Mouse (Mus musculus): ENCODE data around the gene Stn1. TPM values are rescaled to one million over a fixed set of nuclear protein-coding genes. Genes with fewer than 3 reads are reported as not detected.

The Stn1 gene
- polyA plus RNA-seq, 1 experiment: 7.9 TPM

DNA sequence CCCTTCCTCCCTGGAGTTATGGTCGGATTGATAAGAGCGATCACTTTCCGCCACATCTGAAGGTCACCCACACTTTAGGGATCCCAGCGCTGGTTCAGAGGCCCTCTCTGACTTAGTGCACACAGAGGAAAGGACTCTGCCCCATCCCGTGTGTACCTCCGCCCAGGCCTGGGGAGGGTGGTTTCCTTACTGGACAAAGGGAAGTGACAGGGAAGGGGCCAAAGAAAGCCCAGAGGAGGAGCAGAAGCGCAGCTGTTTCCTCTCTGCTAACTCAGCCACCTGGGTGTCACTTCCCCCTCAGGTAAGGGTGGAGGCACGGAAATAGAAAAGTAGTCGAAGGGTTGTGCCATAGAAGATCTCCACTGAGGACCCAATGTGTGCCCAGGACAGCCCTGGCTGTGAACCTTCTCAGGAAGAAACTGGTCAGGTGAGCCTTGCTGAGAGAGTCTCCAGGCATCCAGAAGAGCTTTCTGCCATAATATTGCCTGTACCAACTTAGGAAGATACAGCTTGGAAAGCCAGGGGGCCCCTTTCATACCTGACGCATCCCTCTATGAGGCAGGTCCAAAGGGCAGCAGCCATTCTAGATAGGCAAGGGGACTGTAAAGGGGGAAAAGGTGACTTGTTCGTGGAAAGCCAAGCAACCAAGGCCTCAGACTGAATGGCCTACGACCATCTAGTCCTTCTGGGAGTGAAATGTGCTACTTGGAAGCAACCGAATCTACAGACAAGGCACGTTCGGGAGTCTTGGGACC lies 82.1 kb downstream of the Stn1 start:
- no peak for TF ChIP-seq GATA1 (IDR thresholded peaks at IDR 0.05; ENCODE audit: low read length)

DNA sequence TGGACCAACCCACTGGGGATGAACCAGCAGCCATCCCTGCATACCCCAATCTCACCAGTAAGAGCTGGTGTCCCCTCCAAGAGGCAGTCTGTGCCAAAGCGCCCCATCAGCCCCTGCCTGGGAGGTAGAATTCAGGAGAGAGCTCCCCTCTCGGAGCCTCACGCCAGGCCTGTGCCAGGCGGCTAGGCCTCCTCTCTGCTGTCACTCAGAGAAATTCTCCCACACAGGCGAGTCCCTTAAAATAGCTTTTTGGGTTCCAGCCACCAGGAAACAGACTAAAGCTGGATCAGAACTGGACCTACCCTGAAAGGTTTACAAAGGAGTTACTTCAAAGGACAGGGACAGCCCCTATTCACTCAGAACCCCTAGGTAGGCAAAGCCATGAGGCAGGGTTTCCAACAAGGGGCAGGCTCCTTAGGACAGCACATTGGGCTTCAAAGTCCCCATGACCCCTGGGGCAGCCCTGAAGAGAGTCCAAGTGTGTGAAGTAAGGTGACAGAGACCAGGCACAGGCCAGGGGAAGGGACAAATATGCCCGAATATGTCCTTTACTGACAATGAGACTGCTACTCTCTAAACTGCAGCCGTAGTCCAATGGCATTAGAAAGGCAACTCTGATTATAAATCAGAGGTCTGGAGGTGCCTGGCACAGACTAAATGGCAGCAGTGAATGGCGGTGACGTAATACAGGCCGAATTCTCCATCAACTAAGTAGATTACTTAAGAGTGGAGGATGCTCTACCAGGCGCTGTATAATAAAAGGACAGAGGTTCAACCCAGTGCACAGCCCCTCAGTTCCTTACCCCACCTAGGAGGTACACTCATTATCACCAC lies 82.9 kb downstream of the Stn1 start:
- no peak for TF ChIP-seq GATA1 (IDR thresholded peaks at IDR 0.05; ENCODE audit: low read length)

DNA sequence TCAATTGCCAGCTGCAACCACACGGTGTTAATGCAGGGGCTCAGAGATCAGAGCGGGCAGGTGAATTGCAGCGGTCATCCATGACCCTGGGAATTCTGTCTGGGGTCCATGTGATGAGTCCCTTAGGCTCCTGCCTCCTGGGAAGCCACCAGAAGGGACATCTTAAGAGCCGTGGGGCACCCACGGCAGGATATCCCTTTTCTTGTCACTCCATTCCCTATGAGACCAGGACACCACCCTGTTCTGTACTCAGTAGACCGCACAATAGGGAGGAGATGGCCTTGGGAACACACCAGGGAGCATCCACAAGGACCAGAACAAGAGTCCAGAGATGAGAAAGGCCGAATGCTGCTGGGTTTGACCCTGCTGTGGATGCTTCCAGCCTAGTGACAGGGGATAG lies 84.0 kb downstream of the Stn1 start:
- TF ChIP-seq GATA1 (IDR thresholded peaks at IDR 0.05; ENCODE audit: low read length): no peak

DNA sequence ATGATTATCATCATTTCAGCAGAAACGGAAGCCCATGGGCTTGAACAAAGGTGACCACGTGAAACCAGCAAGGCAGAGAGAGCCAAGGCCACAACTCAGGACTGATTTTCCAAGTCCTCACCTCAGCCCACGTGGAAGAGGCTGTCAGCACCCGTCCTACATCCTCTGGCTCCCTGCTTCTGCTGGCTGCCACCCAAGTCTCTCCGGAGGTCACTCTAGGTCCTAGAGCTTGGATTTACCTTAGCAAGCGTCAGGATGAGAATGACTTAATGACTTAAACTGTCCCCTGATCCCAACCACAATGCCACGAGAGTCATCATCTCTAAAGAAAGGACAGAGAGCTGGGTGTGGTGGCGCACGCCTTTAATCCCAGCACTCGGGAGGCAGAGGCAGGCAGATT lies 84.6 kb downstream of the Stn1 start:
- TF ChIP-seq GATA1 (IDR thresholded peaks at IDR 0.05; ENCODE audit: low read length): no peak

DNA sequence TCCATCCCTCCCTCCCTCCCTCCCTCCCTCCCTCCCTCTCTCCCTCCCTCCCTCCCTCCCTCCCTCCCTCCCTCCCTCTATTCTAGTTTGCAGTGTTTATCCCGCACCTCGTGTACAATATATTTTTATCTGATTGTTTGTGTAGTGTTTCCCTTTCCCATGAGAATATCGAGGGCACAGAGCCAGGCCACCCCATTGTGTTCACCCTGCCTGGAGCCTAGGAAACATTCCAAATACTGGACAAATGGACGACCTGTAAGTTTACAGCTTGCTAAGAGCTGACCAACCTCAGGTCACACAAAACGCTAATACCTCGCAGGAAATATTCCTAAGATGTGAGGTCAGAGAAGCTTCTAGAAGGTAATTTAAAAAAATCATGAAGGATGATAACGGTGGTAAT lies 85.1 kb downstream of the Stn1 start:
- no peak for TF ChIP-seq GATA1 (IDR thresholded peaks at IDR 0.05; ENCODE audit: low read length)

DNA sequence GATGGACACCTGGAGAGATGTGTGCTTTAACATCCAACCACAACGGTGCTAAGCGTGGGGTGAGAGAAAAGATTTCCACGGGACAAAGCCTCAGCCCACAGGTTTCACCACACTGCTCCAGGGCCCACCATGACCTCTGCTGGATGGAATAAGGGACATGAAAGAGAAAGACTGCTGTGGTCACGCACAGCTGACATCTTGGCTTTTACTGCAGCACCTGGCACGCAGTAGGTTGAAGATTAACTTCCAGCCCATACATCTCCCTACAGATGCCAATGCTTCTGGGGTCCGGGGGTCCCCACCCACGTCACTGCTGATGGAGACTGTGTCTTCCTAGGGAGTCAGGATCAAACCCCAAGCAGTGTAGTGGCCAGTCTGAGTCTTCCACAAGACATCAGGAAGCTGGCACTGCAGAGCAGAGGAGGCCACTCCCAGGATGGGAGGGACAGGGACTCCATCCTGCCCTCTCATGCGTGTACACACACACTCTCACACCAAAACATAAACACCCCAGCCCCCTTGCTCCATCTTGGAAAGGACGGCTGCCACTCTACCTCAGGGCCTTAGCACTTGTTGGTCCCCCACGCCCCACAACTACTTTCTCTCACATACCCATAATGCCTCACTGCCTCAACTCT lies 85.7 kb downstream of the Stn1 start:
- no peak for TF ChIP-seq GATA1 (IDR thresholded peaks at IDR 0.05; ENCODE audit: low read length)

Other genes with a start within 250 kb of the Stn1 start
- gene Sh3pxd2a, start 73.1 kb downstream of the Stn1 start, polyA plus RNA-seq (2012): not detected in 2 replicates
- gene Slk, start 42.2 kb upstream of the Stn1 start, polyA plus RNA-seq (2012): 17.5 and 24.7 TPM in 2 replicates
- not detected in 2 replicates for gene Col17a1, start 154.6 kb upstream of the Stn1 start, polyA plus RNA-seq (2012)
- 9.2 and 19.6 TPM in 2 replicates for gene Sfr1, start 194.2 kb upstream of the Stn1 start, polyA plus RNA-seq (2012)